Mouse (Mus musculus) lung, embryonic 16.5 days (tissue): ENCODE results near the gene Sfxn4. TPM values are rescaled to one million over a fixed set of nuclear protein-coding genes. Genes with fewer than 3 reads are reported as not detected.

Experiments used
- ATAC-seq: fragments of 200-750 bp; cut with Nextera tagmentation; 2 replicates; pipeline ENCODE4 v1.8.0; 2017; ENCODE audit warnings: low read depth, mild to moderate bottlenecking, moderate library complexity
- H3K27ac ChIP-seq: fragments of 300-500 bp; sonication (generic); 2 replicates; pipeline ENCODE4 v1.5.1; 2014; ENCODE audit warnings: mild to moderate bottlenecking, control low read depth, low read length
- H3K27me3 ChIP-seq: fragments of 300-500 bp; sonication (generic); 2 replicates; pipeline ENCODE4 v1.6.1; 2014; ENCODE audit warnings: low read depth, low read length, mixed read lengths; ENCODE audit not compliant: control insufficient read depth, insufficient read depth
- H3K36me3 ChIP-seq: fragments of 300-500 bp; sonication (generic); 2 replicates; pipeline ENCODE4 v1.6.1; 2014; ENCODE audit warnings: low read length; ENCODE audit not compliant: control insufficient read depth, insufficient read depth
- H3K4me1 ChIP-seq: fragments of 300-500 bp; sonication (generic); replicated peaks from 2 replicates; pipeline ENCODE4 v1.6.1; 2014; ENCODE audit warnings: low read length, mixed read lengths; ENCODE audit not compliant: control insufficient read depth, insufficient read depth
- H3K4me2 ChIP-seq: fragments of 300-500 bp; sonication (generic); 2 replicates; pipeline ENCODE4 v1.6.1; 2014; ENCODE audit warnings: low read depth, low read length, control low read depth
- H3K4me3 ChIP-seq: fragments of 300-500 bp; sonication (generic); 2 replicates; pipeline ENCODE4 v1.5.1; 2014; ENCODE audit warnings: mild to moderate bottlenecking, low read length, control low read depth
- H3K9ac ChIP-seq: fragments of 300-500 bp; sonication (generic); 2 replicates; pipeline ENCODE4 v1.6.1; 2014; ENCODE audit warnings: low read length, control low read depth
- H3K9me3 ChIP-seq: fragments of 300-500 bp; sonication (generic); 2 replicates; pipeline ENCODE4 v1.6.1; 2016; ENCODE audit warnings: low read length; ENCODE audit not compliant: control insufficient read depth
- WGBS: fragments of 180-500 bp; shearing (Covaris S2); extraction: QIAGEN DNeasy Blood & Tissue Kit; methylation state at CpG from one replicate; pipeline ENCODE4 v1.1.7; 2014; 5-methylcytosine and 5-hydroxymethylcytosine counted together
- polyA plus RNA-seq: library from polyadenylated mRNA; unstranded; fragments of >200 nt; fragmentation: Nextera tagmentation; extraction: Ambion mirVana; gene quantifications from 2 replicates; pipeline ENCODE4 v1.2.1, GENCODE M21; 2015

Gene Sfxn4
- 6.0 and 7.3 TPM in 2 replicates for polyA plus RNA-seq

GRCm38 (mm10) chr19:60860868-60861700 is at the start of gene Sfxn4:
Gene Sfxn4 (minus strand): TSS chr19:60861479.
- H3K4me1 ChIP-seq = 0 out of 2 replicates have a peak, but pooled peaks cover 2% of the 10 kb centered on the region

GRCm38 (mm10) chr19:60910304-60910703 is 49.0 kb upstream of the Sfxn4 start:
- no peaks in the 10 kb centered on the region for H3K27me3 ChIP-seq
- H3K4me1 ChIP-seq = no peaks in the 10 kb centered on the region
- no peaks in the 10 kb centered on the region for H3K9me3 ChIP-seq
- H3K4me3 ChIP-seq = no peak overlapping the region
- ATAC-seq = no peak
- no peak overlapping the region for H3K27ac ChIP-seq
- no peaks in the 10 kb centered on the region for H3K36me3 ChIP-seq
- H3K9ac ChIP-seq = no peak overlapping the region
- H3K4me2 ChIP-seq = no peak overlapping the region

More at GRCm38 (mm10) chr19:60860868-60861700, at the start of gene Sfxn4:
- Histone ChIP-seq H3K9ac (peak within 1 kb of the TSS; percentile 79), H3K36me3 (peaks cover 9% of the 10 kb centered on the region; the same call in 1 of the 2 replicates), H3K4me3 (peak within 1 kb of the TSS; percentile 68), H3K27me3 (no peaks in the 10 kb centered on the region), H3K4me2 (peak within 1 kb of the TSS; percentile 81), H3K27ac (peak within 1 kb of the TSS; percentile 82), H3K9me3 (no peaks in the 10 kb centered on the region)
- 3% methylated on average over 30 of the region's 30 CpGs for WGBS
- peak; percentile 100 for ATAC-seq

- Histone ChIP-seq H3K4me1 (peaks cover 10% of the 10 kb centered on the region), H3K9me3 (no peaks in the 10 kb centered on the region), H3K4me2 (no peak overlapping the region), H3K27ac (no peak overlapping the region), H3K36me3 (no peaks in the 10 kb centered on the region), H3K9ac (no peak overlapping the region), H3K27me3 (no peaks in the 10 kb centered on the region), H3K4me3 (no peak overlapping the region)
- ATAC-seq = no peak
- WGBS = 96% methylated on average over 5 of the region's 5 CpGs
Measured at GRCm38 (mm10) chr19:60905477-60905876, 44.2 kb upstream of the Sfxn4 start.

GRCm38 (mm10) chr19:60903971-60904370 is 42.7 kb upstream of the Sfxn4 start:
- H3K27me3 ChIP-seq = no peaks in the 10 kb centered on the region
- no peaks in the 10 kb centered on the region for H3K9me3 ChIP-seq
- H3K4me3 ChIP-seq = no peak overlapping the region
- H3K27ac ChIP-seq = no peak overlapping the region
- no peaks in the 10 kb centered on the region for H3K36me3 ChIP-seq
- H3K9ac ChIP-seq = no peak overlapping the region
- H3K4me1 ChIP-seq = peaks cover 10% of the 10 kb centered on the region
- H3K4me2 ChIP-seq = no peak overlapping the region
- WGBS = 72% methylated on average over 1 of the region's 1 CpGs
- no peak for ATAC-seq

GRCm38 (mm10) chr19:60903139-60903538 is 41.9 kb upstream of the Sfxn4 start:
- Histone ChIP-seq H3K4me1 (peaks cover 10% of the 10 kb centered on the region), H3K36me3 (no peaks in the 10 kb centered on the region), H3K9ac (no peak overlapping the region), H3K27ac (0 out of 2 replicates have a peak overlapping the region, but pooled peaks have one; percentile 16), H3K4me3 (no peak overlapping the region), H3K27me3 (no peaks in the 10 kb centered on the region), H3K9me3 (no peaks in the 10 kb centered on the region), H3K4me2 (no peak overlapping the region)
- WGBS = 47% methylated on average over 1 of the region's 1 CpGs
- ATAC-seq = no peak

- Histone ChIP-seq H3K27ac (peak overlapping the region; percentile 12; the same call in 1 of the 2 replicates), H3K4me2 (no peak overlapping the region), H3K9me3 (no peaks in the 10 kb centered on the region), H3K9ac (no peak overlapping the region), H3K4me1 (peaks cover 16% of the 10 kb centered on the region), H3K36me3 (no peaks in the 10 kb centered on the region), H3K27me3 (no peaks in the 10 kb centered on the region), H3K4me3 (no peak overlapping the region)
- ATAC-seq = no peak
- WGBS = 25% methylated on average over 3 of the region's 3 CpGs
Measured at GRCm38 (mm10) chr19:60895251-60895880, 34.1 kb upstream of the Sfxn4 start.

GRCm38 (mm10) chr19:60891934-60892547 is 30.8 kb upstream of the Sfxn4 start:
- H3K36me3 ChIP-seq = no peaks in the 10 kb centered on the region
- peak overlapping the region; percentile 66 for H3K4me3 ChIP-seq
- peaks cover 21% of the 10 kb centered on the region for H3K4me1 ChIP-seq
- H3K4me2 ChIP-seq = peak overlapping the region; percentile 78
- no peaks in the 10 kb centered on the region for H3K27me3 ChIP-seq
- no peak overlapping the region for H3K27ac ChIP-seq
- ATAC-seq = no peak
- WGBS = 15% methylated on average over 1 of the region's 1 CpGs
- H3K9ac ChIP-seq = no peak overlapping the region
- no peaks in the 10 kb centered on the region for H3K9me3 ChIP-seq

- no peaks in the 10 kb centered on the region for H3K27me3 ChIP-seq
- ATAC-seq = no peak
- H3K36me3 ChIP-seq = no peaks in the 10 kb centered on the region
- H3K4me3 ChIP-seq = peak overlapping the region; percentile 66
- H3K4me2 ChIP-seq = peak overlapping the region; percentile 78
- H3K9me3 ChIP-seq = no peaks in the 10 kb centered on the region
- peak overlapping the region; percentile 31; the same call in 1 of the 2 replicates for H3K9ac ChIP-seq
- WGBS = 11% methylated on average over 5 of the region's 5 CpGs
- peaks cover 21% of the 10 kb centered on the region for H3K4me1 ChIP-seq
- no peak overlapping the region for H3K27ac ChIP-seq
Measured at GRCm38 (mm10) chr19:60891123-60891470, 29.8 kb upstream of the Sfxn4 start.
